8 mouse cellular contexts compared by ENCODE assay signal in genomic region chr7:35176412-35177381, GRCm38 (mm10). TPM values are rescaled to one million over a fixed set of nuclear protein-coding genes. Genes with fewer than 3 reads are reported as not detected.
A peak's percentile ranks its signal among the peaks of the same experiment; 100 is the strongest.
DNase-seq lines count a peak whose midpoint lies in the region; ATAC-seq and TF ChIP-seq lines count a peak whose summit lies in the region.

No protein-coding gene starts in this region.

- DNase-seq in hindbrain, embryonic 10.5 days (ENCODE audit: low spot score) = peak; percentile 53
- DNase-seq in NIH3T3 (ENCODE audit: low read depth) = peak; percentile 59
- no peak for DNase-seq in gastrocnemius, postnatal 4 days (ENCODE audit: low spot score in 2 of 2)
- no peak for DNase-seq in urinary bladder, postnatal 10 days (ENCODE audit: low spot score)

- 53% methylated on average over 18 of the region's 18 CpGs for WGBS in hindbrain, embryonic 10.5 days
- 52% methylated on average over 18 of the region's 18 CpGs for whole genome bisulfite sequencing in hindbrain, embryonic 16.5 days
- WGBS in forebrain, embryonic 15.5 days = 57% methylated on average over 18 of the region's 18 CpGs

- H3K36me3 ChIP-seq in hindbrain, embryonic 10.5 days = no peaks in the 10 kb centered on the region
- no peaks in the 10 kb centered on the region for H3K36me3 ChIP-seq in hindbrain, embryonic 16.5 days (ENCODE audit: control insufficient read depth, insufficient read depth, low read length)
- H3K36me3 ChIP-seq in C2C12 (ENCODE audit: control insufficient read depth, insufficient read depth) = no peaks in the 10 kb centered on the region
- H3K36me3 ChIP-seq in forebrain, embryonic 15.5 days = no peaks in the 10 kb centered on the region

- no peak overlapping the region for H3K4me3 ChIP-seq in hindbrain, embryonic 10.5 days
- H3K4me3 ChIP-seq in hindbrain, embryonic 16.5 days (ENCODE audit: low read length) = no peak overlapping the region
- H3K4me3 ChIP-seq in C2C12 (ENCODE audit: insufficient read depth, poor library complexity, severe bottlenecking) = no peak overlapping the region
- no peak overlapping the region for H3K4me3 ChIP-seq in forebrain, embryonic 15.5 days

- no peak overlapping the region for H3K4me2 ChIP-seq in hindbrain, embryonic 16.5 days (ENCODE audit: low read length)
- no peak overlapping the region for H3K4me2 ChIP-seq in forebrain, embryonic 15.5 days (replicated peaks)

- H3K27ac ChIP-seq in hindbrain, embryonic 10.5 days = no peak overlapping the region
- H3K27ac ChIP-seq in hindbrain, embryonic 16.5 days (ENCODE audit: low read depth, low read length) = no peak overlapping the region
- H3K27ac ChIP-seq in forebrain, embryonic 15.5 days (replicated peaks) = no peak overlapping the region

- H3K79me2 ChIP-seq in C2C12 (ENCODE audit: control insufficient read depth, insufficient read depth) = no peaks in the 10 kb centered on the region

- H3K4me1 ChIP-seq in hindbrain, embryonic 10.5 days (replicated peaks) = peaks cover 12% of the 10 kb centered on the region
- peaks cover 1% of the 10 kb centered on the region; the same call in 1 of the 2 replicates for H3K4me1 ChIP-seq in hindbrain, embryonic 16.5 days (ENCODE audit: control insufficient read depth, insufficient read depth, low read depth, low read length)
- H3K4me1 ChIP-seq in forebrain, embryonic 15.5 days = 0 out of 2 replicates have a peak, but pooled peaks cover 4% of the 10 kb centered on the region

- no peak overlapping the region for H3K9ac ChIP-seq in hindbrain, embryonic 16.5 days (ENCODE audit: low read depth, low read length)
- H3K9ac ChIP-seq in forebrain, embryonic 15.5 days (replicated peaks) = no peak overlapping the region

- no peaks in the 10 kb centered on the region for H3K9me3 ChIP-seq in hindbrain, embryonic 10.5 days
- no peaks in the 10 kb centered on the region for H3K9me3 ChIP-seq in hindbrain, embryonic 16.5 days (ENCODE audit: control insufficient read depth, low read length)
- H3K9me3 ChIP-seq in forebrain, embryonic 15.5 days = no peaks in the 10 kb centered on the region

- H3ac ChIP-seq in C2C12 (ENCODE audit: control insufficient read depth, insufficient read length, low read depth) = no peak overlapping the region

- peak; percentile 22 for TF ChIP-seq CTCF in C2C12 (IDR thresholded peaks at IDR 0.05; ENCODE audit: control insufficient read depth, insufficient read depth, insufficient read length)

- ATAC-seq in hindbrain, embryonic 16.5 days = no peak
- ATAC-seq in forebrain, embryonic 15.5 days (replicated peaks) = 0 out of 2 replicates have a peak, but pooled peaks have one; percentile 26
- ATAC-seq in megakaryocyte progenitor cell, adult 5-6 weeks (replicated peaks; ENCODE audit: poor library complexity) = peak; percentile 66

- H3K79me3 ChIP-seq in C2C12 (ENCODE audit: low read depth) = no peaks in the 10 kb centered on the region

- H3K27me3 ChIP-seq in hindbrain, embryonic 10.5 days (ENCODE audit: insufficient read depth, poor library complexity, severe bottlenecking) = peaks cover 31% of the 10 kb centered on the region
- H3K27me3 ChIP-seq in hindbrain, embryonic 16.5 days (replicated peaks; ENCODE audit: control insufficient read depth, insufficient read depth, low read length) = peaks cover 7% of the 10 kb centered on the region; the same call in 1 of the 2 replicates
- H3K27me3 ChIP-seq in C2C12 (ENCODE audit: control insufficient read depth, insufficient read depth, insufficient read length) = peaks cover 7% of the 10 kb centered on the region
- H3K27me3 ChIP-seq in forebrain, embryonic 15.5 days = no peaks in the 10 kb centered on the region

TF ChIP-seq in C2C12, 6 proteins besides CTCF, POLR2A, EP300 and RAD21:
- TF ChIP-seq CEBPB (IDR thresholded peaks at IDR 0.05; ENCODE audit: low read depth) (no peak), MYOG (IDR thresholded peaks at IDR 0.05; ENCODE audit: control insufficient read depth, extremely low read depth, insufficient read length) (no peak), FOSL1 (IDR thresholded peaks at IDR 0.05; ENCODE audit: insufficient read depth, low read length, poor library complexity, severe bottlenecking) (no peak), MAX (IDR thresholded peaks at IDR 0.05) (no peak), USF1 (IDR thresholded peaks at IDR 0.05; ENCODE audit: low read depth) (no peak), MYOD1 (IDR thresholded peaks at IDR 0.05; ENCODE audit: control insufficient read depth, insufficient read length, low read depth) (no peak)

RNA-seq across cellular contexts. Expression of gene Slc7a10, which starts 9.5 kb away (rescaled TPM):
- 0.56 and 0.80 TPM in 2 replicates for polyA plus RNA-seq in hindbrain, embryonic 10.5 days (2016; fragmentation: Nextera tagmentation; extraction: Ambion mirVana)
- 32.7 and 45.2 TPM in 2 replicates for polyA plus RNA-seq in hindbrain, embryonic 16.5 days (2015; fragmentation: Nextera tagmentation; extraction: Ambion mirVana)
- polyA plus RNA-seq in C2C12 (2012; fragmentation: generic; extraction: Trizol) = not detected
- 5.3 and 6.2 TPM in 2 replicates for polyA plus RNA-seq in forebrain, embryonic 15.5 days (2015; fragmentation: Nextera tagmentation; extraction: Ambion mirVana)
- total RNA-seq in megakaryocyte progenitor cell, adult 5-6 weeks (2015) = not detected in 2 replicates
- total RNA-seq in megakaryocyte progenitor cell, adult 5-6 weeks (2017) = not detected in 2 replicates
- total RNA-seq in gastrocnemius, postnatal 4 days (2021) = 10 to 100 TPM; 11.6 to 12.9 TPM

RNA-seq across cellular contexts. Expression of gene Lrp3, which starts 38.6 kb away (rescaled TPM):
- 13.1 and 13.7 TPM in 2 replicates for polyA plus RNA-seq in hindbrain, embryonic 10.5 days (2016; fragmentation: Nextera tagmentation; extraction: Ambion mirVana)
- 25.1 and 25.5 TPM in 2 replicates for polyA plus RNA-seq in hindbrain, embryonic 16.5 days (2015; fragmentation: Nextera tagmentation; extraction: Ambion mirVana)
- polyA plus RNA-seq in C2C12 (2012; fragmentation: generic; extraction: Trizol) = 0.06 TPM
- 25.3 and 26.4 TPM in 2 replicates for polyA plus RNA-seq in forebrain, embryonic 15.5 days (2015; fragmentation: Nextera tagmentation; extraction: Ambion mirVana)
- total RNA-seq in megakaryocyte progenitor cell, adult 5-6 weeks (2015) = not detected in 2 replicates
- total RNA-seq in megakaryocyte progenitor cell, adult 5-6 weeks (2017) = not detected in 2 replicates
- 10 to 100 TPM; 14.2 to 15.6 TPM for total RNA-seq in gastrocnemius, postnatal 4 days (2021)

RNA-seq across cellular contexts. Expression of gene Cebpa, which starts 57.6 kb away (rescaled TPM):
- polyA plus RNA-seq in hindbrain, embryonic 10.5 days (2016; fragmentation: Nextera tagmentation; extraction: Ambion mirVana) = 0.43 and 0.54 TPM in 2 replicates
- polyA plus RNA-seq in hindbrain, embryonic 16.5 days (2015; fragmentation: Nextera tagmentation; extraction: Ambion mirVana) = 0.75 and 0.86 TPM in 2 replicates
- polyA plus RNA-seq in C2C12 (2012; fragmentation: generic; extraction: Trizol) = 22.9 TPM
- polyA plus RNA-seq in forebrain, embryonic 15.5 days (2015; fragmentation: Nextera tagmentation; extraction: Ambion mirVana) = 0.64 and 0.66 TPM in 2 replicates
- 70.5 and 75.2 TPM in 2 replicates for total RNA-seq in megakaryocyte progenitor cell, adult 5-6 weeks (2015)
- total RNA-seq in megakaryocyte progenitor cell, adult 5-6 weeks (2017) = 27.2 and 29.0 TPM in 2 replicates
- 10 to 100 TPM; 10.9 to 19.6 TPM for total RNA-seq in gastrocnemius, postnatal 4 days (2021)

Comparison
In these comparisons a context has a peak if more than half of its experiments do, and no peak if none do; other contexts are left out.
1. DNase-seq: peak in hindbrain, embryonic 10.5 days (single experiment) and NIH3T3 (single experiment); none in gastrocnemius, postnatal 4 days (0 of 2) and urinary bladder, postnatal 10 days (single experiment).
2. RNA of gene Lrp3, which starts 38.6 kb away (polyA plus RNA-seq): 25.3 to 26.4 TPM in forebrain, embryonic 15.5 days, 25.1 to 25.5 TPM in hindbrain, embryonic 16.5 days and 13.1 to 13.7 TPM in hindbrain, embryonic 10.5 days; 0.06 TPM in C2C12 (single experiment); every median in the first group is over 10 times any median in the second.
3. RNA of gene Cebpa, which starts 57.6 kb away (polyA plus RNA-seq): 22.9 TPM in C2C12 (single experiment); 0.75 to 0.86 TPM in hindbrain, embryonic 16.5 days, 0.64 to 0.66 TPM in forebrain, embryonic 15.5 days and 0.43 to 0.54 TPM in hindbrain, embryonic 10.5 days; every median in the first group is over 10 times any median in the second.